Mouse (Mus musculus) cerebellum, adult (tissue): ENCODE data around the gene Col13a1.
A peak's percentile ranks its signal among the peaks of the same experiment; 100 is the strongest.

Experiments
- ATAC-seq: cut with Nextera tagmentation; 2 replicates; pipeline ENCODE4 v1.9.2; 2017; ENCODE audit warnings: mild to moderate bottlenecking, moderate library complexity, mixed read lengths; ENCODE audit not compliant: insufficient number of reproducible peaks, low FRiP score, low TSS enrichment

The Col13a1 gene

DNA sequence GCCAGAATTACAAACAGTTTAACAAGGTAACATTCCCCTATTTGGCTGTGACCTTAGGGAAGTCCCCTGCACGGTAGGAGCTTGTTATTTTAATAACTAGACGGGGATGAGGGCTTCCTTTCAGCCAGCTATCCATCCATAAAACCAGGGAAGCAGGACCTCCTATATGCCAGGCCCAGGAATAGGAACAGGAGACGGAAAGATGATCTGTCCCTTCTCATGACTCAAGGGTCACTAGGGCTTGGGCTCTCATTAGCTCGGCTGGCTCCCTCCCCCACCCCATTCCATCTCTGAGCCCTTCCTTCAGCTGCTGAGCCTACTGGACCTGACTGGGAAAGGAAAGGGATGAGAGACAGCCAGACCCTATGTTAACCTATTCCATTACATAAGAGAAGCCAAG lies 67.1 kb downstream of the Col13a1 start:
- ATAC-seq, result no peak

DNA sequence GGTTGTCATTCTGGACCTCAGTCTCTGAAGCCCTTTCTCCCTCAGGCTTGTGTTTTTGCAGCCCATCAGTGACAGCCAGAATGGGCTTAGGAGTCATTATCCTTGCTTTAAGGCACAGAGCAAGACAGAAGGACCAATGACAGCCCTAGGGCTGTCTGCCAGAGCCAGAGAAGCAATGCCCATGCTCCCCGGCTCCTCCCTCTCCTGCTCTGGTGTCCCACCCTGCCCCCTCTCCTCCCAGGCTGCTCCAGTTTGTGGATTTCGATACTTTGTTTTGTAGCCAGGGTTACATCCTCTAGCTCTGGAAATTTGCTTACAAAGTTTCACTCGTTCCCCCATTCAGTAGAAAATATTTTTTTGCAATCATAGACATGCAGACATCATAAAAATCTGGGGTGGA lies 69.9 kb downstream of the Col13a1 start:
- no peak for ATAC-seq

DNA sequence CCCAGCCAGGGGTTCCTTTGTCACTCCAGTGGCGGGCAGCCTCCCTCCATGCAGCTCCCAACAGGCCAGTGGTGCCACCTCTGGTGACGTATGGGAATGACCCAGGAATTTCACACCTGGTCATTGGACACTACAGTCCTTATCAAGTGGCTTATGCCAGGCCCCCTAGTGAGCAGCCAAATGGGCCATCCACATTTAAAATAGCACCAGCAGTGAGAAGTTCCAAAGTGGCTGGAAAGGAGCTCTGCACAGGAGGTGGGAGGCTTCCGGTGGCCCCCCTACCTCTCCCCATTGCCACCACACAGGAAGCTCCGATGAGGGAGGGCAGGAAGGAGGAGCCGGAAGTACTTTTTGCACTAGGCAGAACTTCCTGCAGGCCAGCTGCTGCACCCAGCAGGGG lies 72.7 kb downstream of the Col13a1 start:
- no peak for ATAC-seq

DNA sequence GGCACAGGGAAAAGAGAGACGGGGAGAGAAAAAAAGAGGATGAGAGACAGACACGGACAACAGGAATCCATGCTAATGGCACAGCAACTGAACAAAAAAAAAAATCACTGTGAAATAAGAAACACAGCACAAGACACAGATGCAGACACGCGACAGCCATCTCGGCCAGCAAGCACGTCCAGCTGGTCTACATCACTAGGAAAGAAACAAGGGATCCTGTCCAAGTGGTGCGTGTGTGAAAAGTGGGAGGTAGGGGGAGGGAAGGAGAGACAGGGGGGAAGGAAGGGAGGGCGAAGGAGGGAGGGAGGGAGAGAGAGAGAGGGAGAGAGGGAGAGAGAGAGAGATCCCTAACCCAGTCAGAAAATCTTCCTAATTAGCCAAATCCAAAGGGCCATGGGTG lies 73.6 kb downstream of the Col13a1 start:
- no peak for ATAC-seq

DNA sequence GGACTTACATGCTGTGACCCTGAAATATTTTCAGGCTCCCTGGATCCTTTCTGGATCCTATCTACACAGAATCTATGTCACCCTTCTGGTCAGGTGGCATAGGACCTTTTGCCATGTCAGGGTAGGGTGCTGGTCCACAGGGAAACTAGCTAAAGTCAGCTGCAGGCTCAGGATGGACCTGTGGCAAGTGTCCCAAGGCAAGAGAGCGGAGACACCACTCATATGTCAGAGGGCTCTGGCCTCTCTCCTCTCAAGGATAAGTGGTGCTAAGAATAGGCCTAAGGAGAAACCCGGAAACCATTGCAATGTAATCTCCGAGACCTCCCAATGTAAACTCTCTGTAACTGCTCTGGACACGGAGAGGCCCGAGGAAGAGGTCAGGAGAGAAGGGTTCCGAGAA lies 80.8 kb downstream of the Col13a1 start:
- ATAC-seq, result no peak

DNA sequence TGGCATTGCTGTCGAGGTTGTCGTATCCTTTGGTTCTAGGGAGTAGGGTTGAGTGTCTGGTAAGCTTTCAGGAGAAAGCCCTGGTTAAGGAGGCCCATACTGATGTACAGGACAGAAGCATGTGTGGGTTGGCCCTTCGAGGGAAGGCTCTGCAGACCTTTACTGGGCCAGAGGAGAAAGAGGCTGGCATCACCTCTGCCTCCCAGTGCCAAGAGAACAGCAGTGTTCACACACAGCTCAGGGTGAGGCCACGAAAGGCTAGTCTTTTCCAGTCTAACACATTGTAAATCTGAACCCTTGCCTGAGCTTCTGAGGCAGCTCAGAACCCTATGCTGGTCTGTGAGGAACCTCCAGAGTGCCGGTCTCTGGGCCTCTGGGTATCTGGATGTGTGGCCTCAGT lies 84.3 kb downstream of the Col13a1 start:
- no peak for ATAC-seq

DNA sequence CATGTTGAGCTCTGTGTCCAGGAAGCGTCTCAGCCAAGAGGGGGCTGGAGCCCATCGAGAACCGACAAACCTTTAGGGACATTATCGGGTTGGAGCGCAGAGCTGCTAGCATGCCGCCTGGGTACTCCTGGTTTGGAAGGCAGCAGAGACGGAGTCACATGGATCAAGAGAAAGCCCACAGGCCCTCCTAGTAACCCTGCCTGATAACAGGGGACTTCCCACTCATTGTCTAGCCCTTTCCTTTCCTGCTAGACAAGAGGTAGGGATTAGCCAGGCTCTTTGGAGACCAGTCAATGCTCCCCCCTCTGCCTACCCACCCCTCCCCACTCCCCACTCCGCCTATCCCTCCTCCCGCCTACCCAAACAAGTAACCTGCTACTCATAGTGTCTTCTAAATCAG lies 87.8 kb downstream of the Col13a1 start:
- ATAC-seq, result no peak

DNA sequence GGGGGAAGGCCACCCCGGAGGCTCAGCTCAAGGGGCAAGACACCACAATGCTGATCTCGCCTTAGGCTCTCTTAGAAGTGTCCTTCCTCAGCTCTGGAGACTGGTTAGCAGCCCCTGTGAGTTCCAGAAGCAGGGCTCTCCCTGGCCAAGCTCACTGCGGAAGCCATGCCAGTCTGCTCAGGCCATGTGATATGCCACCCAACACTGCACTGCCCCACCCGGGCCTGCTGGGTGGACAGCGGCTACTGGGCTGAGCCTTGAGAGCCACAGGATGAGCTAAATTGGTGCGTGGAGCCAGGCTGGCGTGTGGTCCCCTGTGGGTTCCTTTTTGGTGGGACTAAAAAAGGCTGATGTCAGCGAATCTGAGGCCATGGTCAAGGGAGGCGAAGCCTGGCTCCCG lies 88.6 kb downstream of the Col13a1 start:
- no peak for ATAC-seq

DNA sequence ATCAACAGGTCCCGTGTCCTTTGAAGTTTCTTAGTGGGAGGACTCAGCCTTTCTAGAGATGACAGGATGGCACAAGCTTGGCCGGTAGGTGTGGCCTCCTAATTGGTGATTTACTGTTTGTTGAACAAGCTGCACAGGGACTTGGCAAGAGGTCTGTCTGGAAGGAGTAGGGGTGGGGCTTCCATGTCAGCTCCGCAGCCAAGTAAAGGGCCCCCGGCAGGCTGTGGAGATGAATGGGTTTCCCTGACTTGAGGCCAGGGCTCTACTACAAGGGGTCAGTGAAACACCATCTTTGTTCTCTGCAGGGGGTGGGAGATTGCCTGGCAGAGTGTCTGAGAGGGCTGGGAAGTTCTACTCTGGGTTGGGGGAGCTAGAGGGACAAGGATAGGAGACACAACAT lies 99.5 kb downstream of the Col13a1 start:
- no peak for ATAC-seq

DNA sequence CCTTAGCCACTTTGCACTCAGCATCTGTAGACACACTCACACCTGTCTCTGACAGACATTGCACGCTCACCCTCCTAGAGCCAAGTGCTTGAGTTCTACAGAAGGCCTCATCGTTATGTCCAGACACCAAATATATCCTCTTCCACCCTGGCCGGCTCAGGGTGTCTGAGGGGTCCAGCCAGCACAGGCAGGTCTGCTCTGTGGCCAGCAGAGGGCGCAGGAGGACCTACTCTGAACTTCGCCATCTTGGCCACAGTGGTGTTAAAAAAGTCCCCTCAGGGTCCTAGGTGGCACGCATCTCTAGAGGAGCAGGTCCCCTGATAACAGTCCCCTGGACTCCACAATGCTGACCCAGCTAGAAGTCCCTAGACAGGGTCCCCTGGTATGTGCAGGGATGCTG lies 101.1 kb downstream of the Col13a1 start:
- ATAC-seq, result no peak

DNA sequence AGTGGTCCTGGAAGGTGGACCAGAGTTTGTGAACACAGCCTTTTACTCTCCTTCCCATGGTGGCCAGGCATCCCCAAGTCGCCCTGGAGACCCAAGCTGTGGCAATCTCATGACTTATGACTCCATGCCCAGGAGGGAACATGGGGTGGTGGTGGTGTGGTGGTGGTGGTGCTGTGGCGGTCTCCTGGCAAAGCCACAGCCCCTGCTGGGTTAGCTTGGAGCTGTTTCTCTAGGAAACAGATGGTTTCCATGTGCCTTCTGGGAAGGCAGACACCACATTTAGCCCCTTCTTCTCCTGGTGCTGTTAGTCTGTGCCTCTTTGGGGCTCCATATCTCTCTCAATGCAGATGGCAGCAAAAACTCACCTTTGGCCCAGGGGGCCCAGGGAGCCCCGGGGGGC lies 109.1 kb downstream of the Col13a1 start:
- ATAC-seq, result peak; percentile 50

DNA sequence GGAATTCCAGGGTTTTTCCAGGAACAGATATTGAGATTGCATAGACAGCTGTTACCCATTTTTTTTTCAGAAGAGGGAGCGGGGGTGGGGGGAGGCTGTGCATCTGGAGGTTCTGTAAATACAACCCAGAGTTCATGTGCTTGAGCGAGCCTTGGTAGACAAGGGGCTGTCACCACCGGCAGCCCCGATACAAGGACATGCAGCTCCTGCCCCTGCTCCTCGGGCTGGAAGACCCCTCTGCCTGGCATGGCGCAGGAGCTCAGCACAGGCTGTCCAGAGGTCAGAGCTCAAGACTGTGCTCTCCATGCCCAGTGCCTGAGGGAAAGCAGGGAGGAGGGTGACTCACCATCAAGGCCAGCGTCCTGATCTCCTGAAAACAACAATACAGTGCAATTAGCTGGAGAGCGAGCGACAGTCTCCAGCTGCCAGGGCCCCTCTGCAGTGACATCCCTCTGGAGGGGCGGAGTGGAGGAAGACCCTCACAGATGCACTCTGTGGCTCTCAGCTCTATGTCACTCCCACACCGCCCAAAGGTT lies 112.8 kb downstream of the Col13a1 start:
- ATAC-seq, result no peak

DNA sequence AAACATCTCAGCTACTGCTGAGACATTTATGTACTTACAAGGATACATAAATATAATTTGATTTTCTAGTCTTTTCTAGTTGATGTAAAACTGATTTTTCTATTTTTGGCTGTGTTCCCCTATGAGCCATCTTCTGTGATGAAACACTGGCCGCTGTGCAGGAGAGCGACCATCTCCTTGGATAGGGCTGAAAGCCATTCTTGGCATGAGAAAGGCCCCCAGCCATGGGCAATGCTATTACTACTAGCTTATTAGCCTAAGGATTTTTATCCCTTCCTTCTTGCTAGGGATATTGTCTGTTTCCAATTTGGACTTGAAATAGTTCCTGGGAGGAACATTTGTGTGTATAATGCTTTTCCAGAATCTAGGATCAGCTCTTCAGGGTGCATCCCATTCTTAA lies 119.5 kb downstream of the Col13a1 start:
- no peak for ATAC-seq

DNA sequence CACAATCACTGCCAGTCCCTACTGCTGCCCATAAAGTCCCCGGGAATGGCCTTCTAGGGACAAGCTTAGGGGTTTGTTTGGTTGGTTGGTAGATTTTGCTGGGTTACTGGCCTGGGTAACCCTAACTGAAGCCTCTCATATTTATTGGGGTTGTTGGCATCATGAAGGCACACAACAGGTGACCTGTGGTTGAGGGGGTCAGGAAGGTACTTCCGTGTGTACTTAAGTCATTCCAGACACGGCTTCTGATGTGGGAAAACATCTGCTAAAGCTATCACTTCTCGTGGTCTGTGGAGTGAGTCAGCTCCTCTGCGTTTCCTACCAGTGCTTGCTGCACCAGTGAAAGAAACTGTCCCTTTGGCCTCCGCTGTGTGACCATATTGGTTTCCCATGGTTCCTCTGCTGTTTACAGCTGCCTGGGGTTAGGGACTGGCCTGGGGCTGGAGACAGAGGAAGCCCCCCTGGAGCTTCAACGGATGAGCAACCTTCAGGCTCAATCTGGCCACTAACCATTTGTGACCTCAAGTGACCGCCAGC lies 123.7 kb downstream of the Col13a1 start:
- no peak for ATAC-seq

DNA sequence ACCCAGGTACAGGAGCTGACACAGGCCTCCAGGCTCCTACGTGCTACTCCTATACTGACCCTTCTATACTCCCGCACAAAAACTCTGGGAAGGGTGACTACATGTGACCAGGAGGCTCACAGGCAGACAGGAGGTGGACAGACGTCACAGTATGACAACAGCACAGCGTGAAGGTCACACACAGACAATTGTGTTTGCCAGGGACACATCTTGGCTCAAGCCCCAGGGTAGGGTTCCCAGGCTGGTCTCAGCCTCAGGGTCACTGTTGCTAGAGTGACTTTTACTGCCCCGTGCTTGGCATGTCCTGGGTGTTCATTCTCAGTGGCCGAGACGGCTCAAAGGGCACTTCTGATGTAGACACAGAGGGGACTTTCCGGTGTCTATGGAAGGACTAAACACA lies 126.1 kb downstream of the Col13a1 start:
- ATAC-seq, result no peak

DNA sequence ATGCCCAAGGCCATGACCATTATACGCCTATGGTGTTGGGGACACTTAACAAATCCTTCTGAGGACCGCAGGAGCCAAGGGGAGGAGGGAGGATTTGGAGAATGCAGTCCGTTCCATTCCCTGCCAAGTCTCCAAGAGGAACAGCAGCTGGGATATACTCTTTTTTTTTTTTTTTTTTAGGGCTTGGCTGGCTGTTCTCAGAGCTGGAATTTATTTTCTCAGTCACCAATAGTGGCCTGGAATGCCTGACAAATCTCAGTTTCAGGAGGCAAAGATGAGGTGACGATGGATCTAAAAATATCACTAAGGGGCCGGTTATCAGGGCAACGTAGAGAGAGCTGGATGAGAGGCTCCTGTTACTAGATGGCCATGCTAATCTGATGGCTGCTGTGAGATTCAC lies 130.4 kb downstream of the Col13a1 start:
- no peak for ATAC-seq

DNA sequence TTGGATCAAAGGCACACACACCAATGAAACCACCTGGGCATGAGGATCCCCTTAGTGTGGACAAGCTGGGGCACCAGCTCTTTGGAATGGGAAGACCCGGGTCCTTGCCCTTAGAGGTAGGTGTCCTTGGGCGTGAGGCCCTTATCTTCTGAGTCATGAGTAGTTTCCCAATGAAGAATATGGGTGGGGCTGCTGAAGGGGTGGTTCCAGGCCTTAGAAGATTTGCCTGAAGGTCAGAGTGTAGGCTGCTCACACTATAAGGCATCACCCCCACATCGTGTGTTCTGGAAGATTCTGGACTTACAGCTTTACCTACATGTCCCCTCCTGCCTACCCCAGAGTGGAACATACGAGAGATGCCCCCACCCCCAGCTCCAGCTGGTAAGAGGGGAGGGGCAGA lies 133.4 kb downstream of the Col13a1 start:
- ATAC-seq, result no peak

DNA sequence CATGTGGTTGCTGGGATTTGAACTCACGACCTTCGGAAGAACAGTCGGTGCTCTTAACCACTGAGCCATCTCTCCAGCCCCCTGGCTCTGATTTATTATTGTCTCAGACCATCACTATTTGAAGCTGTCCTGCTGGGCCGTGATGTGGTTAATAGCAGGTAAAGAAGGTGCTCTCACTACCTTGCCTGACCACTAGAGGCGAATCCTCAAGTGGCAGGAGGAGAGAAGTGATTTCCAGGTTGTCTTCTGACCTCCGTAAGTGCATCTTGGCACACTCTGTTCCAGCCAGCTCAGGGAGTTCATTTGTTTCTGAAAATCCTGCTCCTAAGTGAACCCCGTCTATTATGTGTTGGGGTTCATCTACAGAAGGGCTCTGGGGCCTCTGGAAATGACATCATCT lies 134.4 kb downstream of the Col13a1 start:
- no peak for ATAC-seq

DNA sequence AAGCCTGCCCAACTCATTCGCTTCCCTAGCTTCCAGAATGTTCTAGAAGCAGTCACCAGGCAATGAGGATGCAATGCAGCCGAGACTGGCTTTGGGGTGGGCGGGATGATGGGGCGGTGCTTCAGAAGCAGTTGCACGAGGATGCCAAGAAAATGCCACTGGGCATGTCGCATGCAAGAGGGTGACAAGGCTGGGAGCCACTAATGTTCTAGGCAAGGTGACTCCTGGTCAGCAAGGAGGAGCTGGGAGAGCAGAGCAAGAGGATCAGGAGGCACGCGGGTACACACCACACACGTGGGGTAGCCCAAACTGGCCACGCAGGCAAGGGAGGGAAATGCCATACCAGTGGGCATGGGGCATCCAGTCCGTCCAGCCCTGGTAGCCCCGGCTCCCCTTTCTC lies 136.6 kb downstream of the Col13a1 start:
- ATAC-seq, result no peak

DNA sequence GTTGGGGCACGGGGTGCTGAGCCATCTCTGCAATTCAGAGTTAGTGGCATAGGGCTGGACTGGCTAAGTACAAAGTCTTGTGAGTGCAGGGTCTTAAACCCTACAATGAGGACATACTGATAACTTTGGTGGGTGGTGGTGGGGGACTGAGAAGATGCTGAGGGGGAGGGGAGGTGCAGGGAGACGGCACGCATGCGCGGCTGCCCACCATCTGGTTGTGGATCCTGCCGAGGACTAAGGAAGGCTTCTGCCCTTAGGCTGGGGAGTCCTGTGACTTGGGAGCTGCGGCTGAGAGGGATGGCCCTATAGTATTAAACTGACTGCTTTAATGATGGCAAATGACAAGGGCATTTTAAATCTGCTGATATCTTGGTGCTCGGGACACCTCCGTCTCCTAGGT lies 139.6 kb downstream of the Col13a1 start:
- ATAC-seq, result no peak

DNA sequence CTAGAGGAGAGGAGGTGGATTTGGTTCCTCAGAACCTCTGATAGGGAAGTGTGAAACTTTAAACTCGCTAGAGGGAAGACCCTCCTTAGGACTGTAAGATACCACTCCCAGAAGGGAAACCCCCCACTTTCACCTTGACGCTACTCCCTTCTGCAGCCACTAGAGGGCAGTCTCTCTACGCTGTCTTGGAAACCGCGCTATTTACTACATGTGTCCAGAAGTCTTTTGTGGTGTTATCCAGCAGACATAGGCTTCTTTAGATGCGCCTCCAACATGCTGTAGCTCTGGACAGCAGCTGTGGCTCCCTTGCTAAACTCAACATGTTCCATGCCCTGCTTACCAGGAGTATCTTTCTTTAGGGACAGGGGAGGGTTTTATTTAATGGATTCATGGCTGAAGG lies 140.1 kb downstream of the Col13a1 start:
- ATAC-seq, result 0 out of 2 replicates have a peak, but pooled peaks have one; percentile 36

DNA sequence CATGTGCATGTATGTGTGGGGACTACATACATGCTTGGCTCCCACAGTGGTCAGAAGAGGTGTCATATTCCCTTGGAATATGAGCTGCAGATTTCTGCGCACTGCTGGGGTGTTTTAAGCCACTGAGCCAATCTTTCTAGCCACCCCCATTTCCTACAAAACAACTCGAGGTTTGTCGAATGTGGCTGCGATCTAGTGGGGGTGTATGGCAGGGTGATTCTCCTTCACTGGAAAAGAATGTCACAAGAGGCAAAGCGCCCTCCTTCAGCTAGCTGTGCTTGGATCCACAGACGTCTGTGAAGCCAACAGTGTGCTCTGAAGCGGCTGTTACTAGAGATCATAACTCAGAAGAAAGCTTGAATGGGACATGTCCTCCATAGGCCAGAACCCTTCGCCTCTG lies 141.6 kb downstream of the Col13a1 start:
- no peak for ATAC-seq

DNA sequence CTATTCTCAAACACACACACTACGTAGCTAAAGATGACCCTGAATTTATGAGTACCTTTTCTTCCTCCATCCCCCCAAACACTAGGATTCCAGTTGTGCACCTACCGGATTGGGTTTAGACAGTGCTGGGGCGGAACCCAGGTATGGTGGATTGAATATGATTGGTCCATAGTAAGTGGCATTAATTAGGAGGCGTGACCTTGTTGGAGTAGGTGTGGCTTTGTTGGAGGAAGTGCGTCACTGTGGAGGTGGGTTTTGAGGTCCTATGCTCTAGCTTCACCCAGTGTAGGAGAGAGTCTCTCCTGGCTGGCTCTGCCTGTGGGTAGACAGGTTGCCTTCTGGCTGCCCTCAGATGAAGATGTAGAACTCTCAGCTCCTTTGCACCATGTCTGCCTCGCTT lies 144.6 kb downstream of the Col13a1 start:
- ATAC-seq, result no peak
